26 mouse cellular contexts compared by ENCODE assay signal in genomic region chr9:22683786-22684185, GRCm38 (mm10).
DNase-seq lines count a peak whose midpoint lies in the region; ATAC-seq lines count a peak whose summit lies in the region.
"Had no signal": no experiment of that assay in that cellular context is flagged by ENCODE, and none has a peak within 500 bp of the region (broad histone marks: within the 10 kb centered on the region; RNA-seq: fewer than 3 reads in every experiment).

No protein-coding gene starts in this region.

- no peak overlapping the region for H3K4me3 ChIP-seq in embryonic facial prominence, embryonic 13.5 days
- H3K4me3 ChIP-seq: embryonic facial prominence, embryonic 12.5 days; heart, embryonic 10.5 days; limb, embryonic 12.5 days; liver, embryonic 12.5 days; myocyte had no signal

- H3K4me1 ChIP-seq in embryonic facial prominence, embryonic 13.5 days = peaks cover 24% of the 10 kb centered on the region
- H3K4me1 ChIP-seq: heart, embryonic 10.5 days; limb, embryonic 12.5 days had no signal

- H3K36me3 ChIP-seq in embryonic facial prominence, embryonic 13.5 days = no peaks in the 10 kb centered on the region
- H3K36me3 ChIP-seq: heart, embryonic 10.5 days; limb, embryonic 12.5 days; liver, embryonic 12.5 days had no signal

- WGBS in embryonic facial prominence, embryonic 13.5 days = 27% methylated on average over 3 of the region's 3 CpGs

- no peaks in the 10 kb centered on the region for H3K9me3 ChIP-seq in embryonic facial prominence, embryonic 13.5 days
- H3K9me3 ChIP-seq: embryonic facial prominence, embryonic 12.5 days; heart, embryonic 10.5 days; limb, embryonic 12.5 days; liver, embryonic 12.5 days had no signal

- 0 out of 2 replicates have a peak overlapping the region, but pooled peaks have one; percentile 33 for H3K27ac ChIP-seq in embryonic facial prominence, embryonic 13.5 days
- H3K27ac ChIP-seq: embryonic facial prominence, embryonic 12.5 days; heart, embryonic 10.5 days; hindbrain, embryonic 14.5 days; kidney, postnatal 0 days; limb, embryonic 12.5 days; liver, embryonic 12.5 days had no signal

- peak; percentile 57; the same call in 1 of the 2 replicates for ATAC-seq in frontal cortex, adult (ENCODE audit: low TSS enrichment)
- ATAC-seq in embryonic facial prominence, embryonic 13.5 days (ENCODE audit: insufficient number of reproducible peaks, insufficient read depth, low FRiP score, low TSS enrichment, low read depth) = no peak
- ATAC-seq: forebrain, embryonic 14.5 days; inflammation-experienced regulatory T-cells, adult 6 months; liver, embryonic 12.5 days; midbrain, embryonic 16.5 days; Patski had no signal

- no peak for DNase-seq in frontal cortex, postnatal 10 days (ENCODE audit: low spot score in 2 of 2)
- DNase-seq in layer of hippocampus, adult 9-11 months = peak; percentile 31
- no peak for DNase-seq in layer of hippocampus, adult 8-10 months (ENCODE audit: low spot score in 2 of 2)
- peak; percentile 79 for DNase-seq in 3T3-L1 (ENCODE audit: low read depth, low spot score)
- no peak for DNase-seq in urinary bladder, adult 2 months (ENCODE audit: low spot score)
- DNase-seq in urinary bladder, postnatal 14 days (ENCODE audit: low spot score) = no peak
- DNase-seq: adrenal gland, adult 2 months; cerebellum, adult 11-12 months; cerebellum, postnatal 10 days; heart, postnatal 4 days; kidney, adult 18-20 months; lung, adult 18-20 months; lung, postnatal 36 days had no signal

- no peak overlapping the region for H3K4me2 ChIP-seq in embryonic facial prominence, embryonic 13.5 days
- H3K4me2 ChIP-seq: embryonic facial prominence, embryonic 12.5 days; hindbrain, embryonic 14.5 days; limb, embryonic 12.5 days; liver, embryonic 12.5 days had no signal

- H3K9ac ChIP-seq in embryonic facial prominence, embryonic 13.5 days = no peak overlapping the region
- H3K9ac ChIP-seq: embryonic facial prominence, embryonic 12.5 days; hindbrain, embryonic 14.5 days; limb, embryonic 12.5 days; liver, embryonic 12.5 days had no signal

- no peaks in the 10 kb centered on the region for H3K27me3 ChIP-seq in embryonic facial prominence, embryonic 13.5 days
- H3K27me3 ChIP-seq: embryonic facial prominence, embryonic 12.5 days; limb, embryonic 12.5 days; liver, embryonic 12.5 days; Patski had no signal

Comparison
In these comparisons a context has a peak if more than half of its experiments do, and no peak if none do; other contexts are left out.
1. DNase-seq: peak in layer of hippocampus, adult 9-11 months (single experiment) and 3T3-L1 (single experiment); none in frontal cortex, postnatal 10 days (0 of 2), layer of hippocampus, adult 8-10 months (0 of 2), urinary bladder, adult 2 months (single experiment) and urinary bladder, postnatal 14 days (single experiment).